Mouse (Mus musculus) 416B (cell line): ENCODE measurements around the gene Pip4k2a.
A peak's percentile ranks its signal among the peaks of the same experiment; 100 is the strongest.

Source experiments
- DNase-seq: peaks from one replicate; pipeline ENCODE4 v3.0.0; 2011; ENCODE audit warnings: low read depth

Pip4k2a gene

DNA sequence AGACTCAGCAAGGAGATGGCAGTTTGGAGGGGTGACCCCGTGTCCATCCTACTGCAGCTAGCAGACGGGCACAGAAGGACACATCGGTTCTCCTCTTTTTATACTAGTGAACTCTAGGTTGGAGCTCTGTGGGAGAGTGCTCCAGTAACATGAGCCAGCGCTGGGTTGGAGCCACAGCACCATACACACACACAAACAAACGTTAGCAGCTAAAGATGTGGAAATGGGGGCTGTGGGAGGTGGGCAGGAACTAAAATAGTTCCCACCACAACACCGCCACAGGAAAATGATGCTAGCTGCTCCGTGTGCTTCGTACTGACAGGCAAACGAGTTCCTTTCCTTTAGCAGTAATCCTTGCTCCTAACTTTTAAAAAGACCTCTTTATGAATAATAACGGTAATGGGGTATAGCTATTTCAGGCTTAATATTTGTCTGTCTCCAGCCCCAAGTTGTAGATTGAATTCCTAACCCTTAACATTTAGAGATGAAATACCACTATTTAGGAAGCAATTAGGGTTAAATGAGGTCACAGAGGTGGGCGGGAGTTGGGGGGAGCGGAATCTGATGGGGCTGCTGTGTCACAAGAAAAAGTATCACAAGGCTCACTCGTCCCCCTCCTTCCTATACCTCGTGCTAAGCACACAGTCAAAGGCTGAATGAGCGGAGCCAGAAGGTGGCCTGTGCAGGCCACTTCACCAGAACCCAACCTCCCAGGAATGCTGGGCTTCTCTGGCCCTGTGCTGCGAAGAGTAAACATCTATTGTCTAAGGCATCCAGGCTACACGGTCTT lies 73.9 kb downstream of the Pip4k2a start:
- DNase-seq: peak; percentile 61

DNA sequence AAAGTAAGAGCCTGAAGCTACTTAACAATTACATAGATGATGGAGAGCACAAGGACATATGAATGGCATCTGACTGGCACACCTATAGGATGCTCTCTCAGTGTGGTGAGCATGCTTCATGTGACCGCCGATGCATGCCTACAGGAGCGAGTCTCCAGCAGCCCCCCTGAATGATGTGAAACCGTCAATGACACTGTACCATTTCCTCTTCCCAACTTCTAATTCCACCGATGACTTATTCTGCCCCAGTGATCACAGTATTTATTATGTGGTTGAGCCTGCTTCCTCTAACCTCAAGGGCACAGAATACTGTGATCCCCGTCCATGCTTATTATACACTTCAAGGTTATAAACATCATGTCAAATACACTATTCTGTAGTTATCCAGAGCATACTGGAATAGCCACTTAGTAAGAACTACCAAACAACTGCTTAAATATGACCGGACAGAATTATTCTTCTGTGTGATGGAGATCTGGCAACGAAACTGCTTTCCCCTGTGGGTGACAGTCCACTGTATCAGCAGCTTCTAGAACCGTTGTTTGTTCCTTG lies 74.8 kb downstream of the Pip4k2a start:
- no peak for DNase-seq

GRCm38 (mm10) chr2:18921570-18922180 lies 76.3 kb downstream of the Pip4k2a start:
- DNase-seq: no peak

DNA sequence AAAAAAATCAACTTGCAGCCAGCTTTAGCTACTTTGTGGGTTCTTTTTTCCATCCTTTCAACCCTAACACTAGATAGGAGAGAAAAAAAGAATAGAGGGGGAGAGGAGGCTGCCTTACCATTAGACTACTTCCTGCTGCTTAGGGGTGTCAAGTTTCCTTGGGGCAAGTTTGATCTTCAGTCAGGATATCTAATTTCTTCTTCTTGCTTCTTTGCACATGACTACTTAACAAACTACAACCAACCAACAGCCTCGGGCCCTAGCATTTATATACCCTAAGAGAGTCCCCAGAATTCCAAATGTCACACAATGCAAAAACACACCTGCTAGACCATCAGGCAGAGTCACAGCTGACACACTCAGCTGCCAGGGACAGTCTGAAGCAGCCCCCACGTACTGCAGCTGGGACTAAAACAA lies 77.5 kb downstream of the Pip4k2a start:
- DNase-seq: peak; percentile 55

DNA sequence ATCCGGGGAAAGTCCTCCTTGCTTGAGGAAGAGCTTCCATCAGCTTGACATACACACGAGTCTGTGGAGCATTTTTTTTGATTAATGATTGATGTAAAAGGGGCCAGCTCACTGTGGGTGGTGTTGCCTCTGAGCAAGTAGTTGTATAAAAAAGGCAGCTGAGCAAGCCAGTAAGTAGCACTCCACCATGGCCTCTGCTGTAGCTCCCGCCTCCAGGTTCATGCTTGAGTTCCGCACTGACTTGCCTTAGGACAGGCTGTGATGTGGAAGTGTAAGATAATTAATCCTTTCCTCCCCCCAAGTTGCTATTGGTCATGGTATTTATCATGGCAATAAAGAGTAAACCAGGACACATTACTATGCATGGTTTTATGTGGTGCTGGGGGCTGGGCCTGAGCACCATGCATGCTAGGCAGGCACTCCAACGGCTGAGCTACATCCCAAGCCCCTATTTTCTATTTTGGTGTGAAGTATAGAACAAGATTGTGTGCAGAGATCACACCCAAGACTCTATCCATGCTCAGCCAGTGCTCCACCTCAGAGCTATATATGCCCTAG lies 78.0 kb downstream of the Pip4k2a start:
- no peak for DNase-seq

DNA sequence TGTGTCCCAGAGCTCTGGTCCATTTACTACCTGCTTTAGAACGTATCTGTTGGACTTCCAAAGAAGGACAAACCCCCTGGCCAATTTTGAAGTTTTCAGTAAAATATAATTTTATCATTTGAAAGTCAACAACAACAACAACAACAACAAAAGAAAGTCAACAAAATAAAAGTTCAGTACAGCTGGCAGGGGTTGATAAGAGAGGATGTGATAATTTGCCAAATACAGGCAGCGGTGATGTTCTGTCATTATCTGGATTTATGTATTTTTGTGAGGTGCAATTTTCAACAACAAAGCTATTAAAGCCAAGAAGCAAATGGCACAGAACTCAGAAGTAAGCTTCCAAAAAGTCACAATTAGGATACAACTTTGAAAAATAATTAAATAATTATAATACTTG lies 80.1 kb downstream of the Pip4k2a start:
- no peak for DNase-seq

DNA sequence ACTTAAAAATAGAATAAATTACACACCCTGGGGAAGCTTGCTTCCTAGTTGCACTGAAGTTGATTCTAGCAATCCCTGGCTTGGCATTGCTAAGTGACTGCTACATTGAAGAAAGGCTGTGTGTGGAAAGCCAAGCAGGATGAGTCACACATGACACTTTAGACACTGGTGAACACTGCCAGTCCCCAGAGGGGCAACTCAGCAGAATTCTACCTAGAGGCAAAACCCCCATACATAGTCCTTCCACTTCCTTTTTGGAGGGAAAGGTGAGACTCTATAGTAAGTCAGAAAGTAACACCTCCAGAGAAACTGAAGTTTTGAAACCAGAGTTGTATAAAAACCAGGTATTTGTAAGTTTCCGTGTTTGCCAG lies 80.6 kb downstream of the Pip4k2a start:
- peak; percentile 77 for DNase-seq

DNA sequence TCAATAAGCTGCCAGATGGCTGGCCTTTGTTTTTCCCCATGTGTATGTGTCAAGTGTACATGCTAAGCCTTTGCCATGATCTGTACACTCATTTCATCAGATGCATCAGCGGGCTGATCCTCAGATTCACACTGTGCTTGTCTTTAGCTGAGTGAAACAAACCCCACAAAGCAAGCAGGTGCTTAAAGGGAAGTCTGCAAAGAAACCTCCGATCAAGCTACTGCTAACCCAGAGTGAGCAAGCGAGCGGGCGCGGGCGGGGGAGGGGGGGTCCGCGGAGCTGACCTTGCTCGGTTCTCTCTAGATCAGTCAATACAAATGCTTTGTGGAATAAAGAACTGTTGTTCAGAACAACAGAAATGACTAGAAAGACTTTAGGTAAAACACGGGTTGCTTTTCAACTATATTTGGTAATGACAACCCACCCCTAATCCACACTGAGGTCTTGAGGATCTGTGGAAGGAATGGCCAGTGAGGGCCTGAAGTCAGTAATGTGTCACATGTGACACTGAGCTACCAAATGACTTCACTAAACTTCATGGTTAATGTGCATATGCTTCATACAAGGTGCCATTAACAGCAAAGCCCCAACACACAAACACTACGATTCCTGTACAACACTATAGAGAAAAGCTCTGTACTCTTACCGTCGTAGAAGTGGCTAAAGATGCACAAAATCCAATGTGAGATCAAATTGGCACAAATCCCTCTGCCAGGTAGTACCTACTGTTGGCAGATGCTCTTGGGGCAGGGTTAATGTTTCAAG lies 81.1 kb downstream of the Pip4k2a start:
- DNase-seq: no peak

DNA sequence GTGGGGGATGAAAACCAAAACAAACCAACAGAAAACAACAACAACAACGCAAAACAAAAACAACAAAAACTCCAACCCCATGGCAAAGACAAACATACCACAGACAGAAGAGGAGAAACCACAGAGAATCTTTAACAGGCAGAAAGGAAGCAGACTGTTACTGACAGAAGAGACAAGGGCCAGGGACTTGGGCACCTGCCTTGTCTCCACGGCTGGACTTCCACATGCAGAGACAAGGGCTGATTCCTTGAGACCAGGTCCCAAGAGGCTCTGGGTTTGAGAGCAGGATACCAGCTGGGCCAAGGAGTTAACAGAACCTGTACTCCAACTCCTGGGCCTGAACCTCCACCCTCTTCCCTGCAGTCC lies 81.9 kb downstream of the Pip4k2a start:
- DNase-seq: peak; percentile 53

GRCm38 (mm10) chr2:18915372-18916041 lies 82.4 kb downstream of the Pip4k2a start:
- no peak for DNase-seq

- DNase-seq: no peak
Measured at GRCm38 (mm10) chr2:18914750-18915149, 83.2 kb downstream of the Pip4k2a start.

GRCm38 (mm10) chr2:18913642-18914041 lies 84.3 kb downstream of the Pip4k2a start:
- no peak for DNase-seq

DNA sequence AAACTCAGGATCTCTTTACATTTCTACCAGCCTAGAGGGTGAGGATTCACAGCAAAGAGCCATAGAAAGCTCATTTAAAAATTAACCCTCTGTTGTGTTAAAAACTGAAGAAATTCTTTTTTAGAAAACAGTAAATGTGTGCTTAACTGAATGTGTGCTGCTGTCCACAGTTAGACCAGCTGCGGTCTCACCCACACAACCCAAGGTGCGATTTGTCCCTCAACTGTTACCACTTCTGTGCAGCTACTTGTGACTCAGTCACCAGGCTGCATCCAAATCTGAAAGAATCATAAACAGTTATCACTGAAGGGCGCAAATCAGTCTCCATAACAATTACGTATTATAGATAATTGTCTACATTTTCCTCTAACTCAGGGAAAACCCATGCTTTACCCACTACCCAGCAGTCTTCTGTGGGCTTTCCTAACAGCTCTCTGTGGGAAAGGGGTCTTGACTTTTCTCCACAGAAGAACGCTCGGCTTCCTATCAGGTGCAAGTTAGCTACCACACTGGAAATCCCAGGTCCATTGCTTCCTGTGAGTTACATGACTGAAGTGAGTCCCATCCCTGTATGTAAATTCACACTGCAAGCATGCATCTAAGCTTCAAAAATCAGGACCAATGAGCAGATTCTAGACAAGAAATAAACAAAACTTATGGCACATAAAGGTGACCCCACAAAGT lies 86.5 kb downstream of the Pip4k2a start:
- DNase-seq: no peak

- no peak for DNase-seq
Measured at GRCm38 (mm10) chr2:18910209-18910608, 87.7 kb downstream of the Pip4k2a start.

DNA sequence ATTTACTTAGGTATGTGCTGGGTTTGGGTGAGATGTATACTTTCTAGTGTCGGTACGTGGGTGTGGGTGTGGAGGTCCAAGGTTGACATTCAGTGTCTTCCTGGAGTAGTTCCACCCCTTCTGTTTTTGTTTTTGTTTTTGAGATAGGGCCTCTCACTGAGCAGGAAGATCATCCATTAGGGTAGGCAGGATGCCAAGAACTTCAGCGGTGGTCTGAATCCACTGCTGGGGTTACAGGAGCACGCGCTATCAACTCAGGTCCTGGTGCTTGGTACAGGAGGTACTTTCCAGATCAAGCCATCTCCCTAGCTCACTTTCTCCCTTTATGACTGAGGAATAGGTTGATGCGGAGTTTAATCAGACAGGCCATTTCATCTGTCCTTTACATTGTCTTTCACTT lies 88.2 kb downstream of the Pip4k2a start:
- DNase-seq: no peak

DNA sequence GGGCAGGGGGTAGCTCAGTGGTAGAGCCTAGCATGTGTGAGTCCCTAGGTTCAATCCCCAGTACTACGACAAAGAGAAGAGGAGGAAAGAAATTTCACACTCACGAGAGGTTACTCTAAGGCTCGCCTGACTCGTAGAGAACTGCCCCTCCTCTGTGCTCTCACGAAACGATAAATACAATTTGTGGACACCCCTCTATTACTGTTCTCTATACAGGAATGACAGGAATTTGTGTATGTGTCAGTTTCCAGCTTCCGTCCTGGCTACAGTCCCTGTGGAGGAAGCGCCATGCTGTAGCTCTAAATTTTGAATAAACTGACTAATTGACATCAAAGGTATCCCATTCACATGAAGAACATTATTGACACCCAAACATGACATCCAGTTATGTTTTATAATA lies 90.7 kb downstream of the Pip4k2a start:
- DNase-seq: no peak

DNA sequence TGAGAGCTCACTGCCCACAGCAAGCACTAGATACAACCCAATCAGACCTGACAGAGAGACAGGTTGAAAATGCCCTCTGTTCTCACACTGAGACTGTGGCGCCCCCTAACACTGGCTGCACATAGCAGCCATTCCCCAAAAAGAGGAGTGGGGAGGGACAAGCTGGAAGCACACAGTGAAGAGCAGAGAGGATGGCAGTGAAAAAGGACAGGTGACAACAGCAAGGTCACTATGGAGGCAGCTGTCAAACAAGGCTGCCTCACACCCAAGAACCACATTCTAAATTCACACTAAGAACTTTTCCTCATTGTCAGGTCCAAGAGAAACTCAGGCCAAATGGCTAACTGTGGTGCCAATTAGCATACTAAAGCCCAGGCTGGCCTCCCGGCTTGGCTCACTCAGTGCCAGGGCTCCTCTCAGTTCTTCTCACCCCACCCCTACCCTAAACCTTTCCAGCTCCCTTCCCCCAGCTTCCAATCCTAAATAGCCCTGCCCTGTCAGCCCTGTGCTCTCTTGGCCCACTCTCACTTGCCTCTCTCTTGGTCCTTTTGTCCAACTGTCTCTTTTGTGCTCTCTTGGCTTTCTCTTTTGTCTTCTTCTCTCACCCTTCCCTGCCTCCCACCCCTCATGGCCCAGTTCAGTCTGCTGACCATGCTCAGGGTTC lies 91.4 kb downstream of the Pip4k2a start:
- no peak for DNase-seq

GRCm38 (mm10) chr2:18903301-18904068 lies 94.4 kb downstream of the Pip4k2a start:
- DNase-seq: peak; percentile 40

DNA sequence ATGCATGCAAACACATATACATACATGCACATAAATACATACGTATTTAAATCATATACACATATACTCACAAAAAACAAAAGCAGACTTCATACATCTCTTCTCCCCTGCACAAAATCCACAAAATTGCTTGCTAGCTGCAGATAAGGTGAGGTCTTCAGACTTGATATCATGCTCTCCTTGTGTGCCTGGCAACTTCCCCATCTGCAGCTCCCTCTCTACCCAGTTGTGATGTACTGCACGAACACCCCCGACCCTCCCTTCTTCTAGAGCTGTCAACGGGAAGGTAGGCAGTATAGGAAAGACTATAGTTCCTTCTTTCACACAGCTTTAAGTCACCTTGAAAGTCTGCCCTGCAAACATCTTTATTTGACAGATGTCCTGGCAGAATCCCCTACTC lies 96.8 kb downstream of the Pip4k2a start:
- DNase-seq: no peak

DNA sequence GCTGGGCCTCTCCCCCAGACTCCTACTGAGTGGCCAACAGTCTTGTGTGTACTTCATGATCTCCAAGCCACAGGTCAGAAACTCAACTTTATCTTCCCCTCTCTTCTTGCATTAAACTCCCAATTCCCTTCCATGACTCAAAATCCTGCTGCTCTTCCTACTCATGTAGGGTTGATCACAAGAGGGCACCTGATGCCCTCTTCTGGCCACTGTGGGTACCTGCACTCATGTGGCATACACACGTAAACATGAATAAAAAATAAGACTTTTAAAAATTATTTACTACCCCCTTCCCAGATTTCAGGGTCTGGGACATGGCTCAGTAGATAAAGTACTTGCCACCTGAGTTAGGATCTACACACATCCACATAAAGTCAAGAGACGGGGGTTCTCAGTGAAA lies 97.3 kb downstream of the Pip4k2a start:
- DNase-seq: no peak
